Mouse (Mus musculus) lung, adult 2 months (tissue): ENCODE results near the gene Ppp2r5c. TPM values are rescaled to one million over a fixed set of nuclear protein-coding genes. Genes with fewer than 3 reads are reported as not detected.

ENCODE experiments used
- DNase-seq: peaks from one replicate; pipeline ENCODE4 v3.0.0; 2022
- H3K4me1 ChIP-seq: fragments of 200-500 bp; 2 replicates; pipeline ENCODE4 v1.6.1; 2011; ENCODE audit warnings: low read length; ENCODE audit not compliant: control insufficient read depth, insufficient read depth
- H3K4me3 ChIP-seq: fragments of 200-500 bp; replicated peaks from 2 replicates; pipeline ENCODE3; 2011; ENCODE audit warnings: low read depth, mild to moderate bottlenecking, control low read depth, low read length; ENCODE audit errors: extremely low read depth
- CTCF ChIP-seq: fragments of 200-500 bp; IDR thresholded peaks from 2 replicates; pipeline ENCODE4 v1.5.1; 2011; ENCODE audit warnings: mild to moderate bottlenecking, low read length, control low read depth; ENCODE audit not compliant: insufficient read depth
- POLR2A ChIP-seq: fragments of 200-500 bp; IDR thresholded peaks from 2 replicates; pipeline ENCODE4 v1.6.1; 2011; ENCODE audit warnings: low read depth, mild to moderate bottlenecking, control low read depth, low read length, borderline replicate concordance; ENCODE audit errors: extremely low read depth
- WGBS: fragments of 180-500 bp; shearing (Covaris S2); methylation state at CpG from one replicate; pipeline ENCODE4 v1.1.7; 2018; 5-methylcytosine and 5-hydroxymethylcytosine counted together
- polyA plus RNA-seq: library from polyadenylated mRNA; depleted of rRNA; stranded (reverse); fragments of >200 nt; gene quantifications from 2 replicates; pipeline ENCODE4 v1.2.3, GENCODE M21; 2012; rRNA removed

The Ppp2r5c gene
- polyA plus RNA-seq: 30.4 and 45.1 TPM in 2 replicates

DNA sequence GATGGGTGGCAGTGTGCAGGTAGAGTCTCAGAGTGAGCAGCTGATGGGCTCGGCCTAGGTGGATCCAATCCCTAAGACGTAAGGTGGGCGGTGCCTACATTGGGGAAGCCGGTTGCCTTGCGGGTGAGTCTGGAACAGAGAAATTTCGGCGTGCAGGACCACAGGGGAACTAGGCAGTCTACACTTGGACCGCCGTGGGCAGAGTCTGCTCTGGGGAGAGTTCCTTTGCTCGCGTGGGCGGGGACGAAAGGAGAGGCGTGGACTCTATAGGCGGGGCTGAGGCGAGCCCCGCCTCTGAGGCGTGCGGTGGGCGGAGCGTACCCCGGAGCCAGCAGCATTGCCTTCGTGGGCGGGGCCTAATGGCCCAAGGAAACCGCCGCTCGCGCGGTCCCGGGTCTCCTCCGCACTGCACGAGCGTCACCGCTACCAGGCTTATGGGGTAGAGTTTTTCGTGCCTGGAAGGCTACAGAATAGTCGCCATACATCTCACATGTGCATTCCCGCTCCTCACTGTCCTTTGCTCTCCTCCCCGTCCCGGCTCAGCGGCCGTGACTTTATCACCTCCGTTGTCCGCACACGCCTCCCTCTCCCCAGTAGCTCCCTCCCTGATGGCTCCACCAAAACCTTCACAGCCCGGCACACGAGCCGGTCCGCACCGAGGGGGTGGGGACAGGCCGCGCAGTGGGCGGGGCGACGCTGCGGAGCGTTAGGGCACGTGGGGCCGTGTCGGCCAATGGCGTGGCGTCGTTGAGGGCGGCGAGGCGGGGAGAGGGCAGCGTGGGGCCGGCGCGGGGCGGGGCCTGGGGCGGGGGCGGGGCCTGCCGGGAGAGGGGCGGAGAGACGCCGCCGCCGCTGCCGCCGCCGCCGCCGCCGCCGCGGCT lies at the start of gene Ppp2r5c:
Ppp2r5c (plus strand) TSS at position 831 of the 881 bp plus-strand sequence.
- DNase-seq: peak; percentile 96
- TF ChIP-seq CTCF (no peak), POLR2A (peak; percentile 42; the same call in 1 of the 2 replicates)
- Histone ChIP-seq H3K4me1 (no peaks in the 10 kb centered on the region; the same call in 1 of the 2 replicates), H3K4me3 (peak within 1 kb of the TSS; percentile 76)
- under 1% methylated on average over 72 of the region's 86 CpGs for WGBS

GRCm38 (mm10) chr12:110398351-110398750 lies 48.6 kb upstream of the Ppp2r5c start:
- DNase-seq: peak; percentile 66
- TF ChIP-seq CTCF (peak; percentile 92), POLR2A (no peak)
- H3K4me3 ChIP-seq: no peak overlapping the region
- no peaks in the 10 kb centered on the region for H3K4me1 ChIP-seq
- WGBS: 24% methylated on average over 8 of the region's 8 CpGs

DNA sequence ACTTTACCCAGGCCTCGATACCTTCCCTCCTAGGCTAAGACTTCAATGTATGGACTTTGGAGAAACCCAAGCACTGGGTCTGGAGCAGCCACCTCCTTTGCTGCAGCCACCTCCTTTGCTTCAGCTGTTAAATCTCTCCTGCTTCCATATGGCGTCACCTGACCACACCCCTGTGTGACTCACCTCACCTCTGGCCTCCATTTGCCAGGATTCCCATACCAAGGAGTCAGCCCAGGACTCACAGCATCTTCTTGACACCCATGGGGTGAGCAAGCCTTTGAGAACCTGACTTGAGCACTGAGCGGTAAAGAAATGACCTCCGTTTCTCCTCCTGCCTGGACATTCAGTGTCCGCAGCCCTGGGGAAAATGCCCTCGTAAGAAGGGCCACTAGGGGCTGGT lies 47.8 kb upstream of the Ppp2r5c start:
- no peak overlapping the region for H3K4me3 ChIP-seq
- DNase-seq: no peak
- no peaks in the 10 kb centered on the region for H3K4me1 ChIP-seq
- WGBS: 78% methylated on average over 6 of the region's 6 CpGs
- TF ChIP-seq CTCF (no peak), POLR2A (no peak)

DNA sequence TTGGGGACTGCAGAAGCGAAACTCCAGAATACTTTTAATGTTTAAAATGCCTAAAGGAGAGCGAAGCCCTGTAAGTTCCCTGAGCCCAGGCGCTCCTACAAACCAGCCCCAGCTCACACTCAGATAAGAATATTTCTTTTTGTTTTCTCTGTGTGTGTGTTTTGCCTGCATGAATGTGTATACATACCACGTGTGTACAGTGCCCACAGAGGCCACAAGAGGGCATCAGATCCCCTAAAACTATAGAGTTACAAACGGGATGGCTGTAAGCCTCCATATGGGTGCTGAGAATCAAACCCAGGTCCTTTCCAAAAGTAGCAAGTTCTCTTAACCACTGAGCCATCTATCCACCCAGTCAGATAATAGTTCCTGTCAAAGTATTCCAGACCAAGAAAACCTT lies 46.0 kb upstream of the Ppp2r5c start:
- H3K4me1 ChIP-seq: no peaks in the 10 kb centered on the region
- DNase-seq: no peak
- 86% methylated on average over 5 of the region's 5 CpGs for WGBS
- no peak overlapping the region for H3K4me3 ChIP-seq
- TF ChIP-seq CTCF (no peak), POLR2A (no peak)

GRCm38 (mm10) chr12:110401871-110402270 lies 45.0 kb upstream of the Ppp2r5c start:
- TF ChIP-seq CTCF (no peak), POLR2A (no peak)
- no peak overlapping the region for H3K4me3 ChIP-seq
- no peaks in the 10 kb centered on the region for H3K4me1 ChIP-seq
- 86% methylated on average over 4 of the region's 4 CpGs for WGBS
- no peak for DNase-seq

- Histone ChIP-seq H3K4me1 (peaks cover 2% of the 10 kb centered on the region; the same call in 1 of the 2 replicates), H3K4me3 (no peak overlapping the region)
- DNase-seq: no peak
- WGBS: 38% methylated on average over 3 of the region's 3 CpGs
- TF ChIP-seq POLR2A: no peak
- peak; percentile 29; the same call in 1 of the 2 replicates for TF ChIP-seq CTCF
These were observed 30.7 kb upstream of the Ppp2r5c start for GRCm38 (mm10) chr12:110416244-110416643.

- DNase-seq: no peak
- H3K4me3 ChIP-seq: peak overlapping the region; percentile 18
These were observed 29.6 kb upstream of the Ppp2r5c start for GRCm38 (mm10) chr12:110417023-110417986.

GRCm38 (mm10) chr12:110417987-110418734 lies 28.8 kb upstream of the Ppp2r5c start:
- Histone ChIP-seq H3K4me1 (peaks cover 2% of the 10 kb centered on the region; the same call in 1 of the 2 replicates), H3K4me3 (no peak overlapping the region)
- TF ChIP-seq POLR2A (no peak), CTCF (no peak)
- peak; percentile 37 for DNase-seq
- 42% methylated on average over 20 of the region's 20 CpGs for WGBS

More at GRCm38 (mm10) chr12:110417023-110417986, 29.6 kb upstream of the Ppp2r5c start:
- 35% methylated on average over 28 of the region's 28 CpGs for WGBS
- no peak for TF ChIP-seq CTCF
- TF ChIP-seq POLR2A: no peak
- peaks cover 2% of the 10 kb centered on the region; the same call in 1 of the 2 replicates for H3K4me1 ChIP-seq
